Mouse (Mus musculus) large intestine, adult 2 months (tissue): Measurements from ENCODE around the gene Nr2f1. TPM values are rescaled to one million over a fixed set of nuclear protein-coding genes. Genes with fewer than 3 reads are reported as not detected.
"Not testable (repeated sequence)": the region's sequence is repeated elsewhere in the genome, so short reads cannot be mapped to it uniquely, and the experiment has no call there.

Experiments used
- DNase-seq: peaks from one replicate; pipeline ENCODE4 v3.0.0-alpha.2; 2012; ENCODE audit warnings: low read depth, low spot score
- WGBS: fragments of 180-500 bp; shearing (Covaris S2); methylation state at CpG from one replicate; pipeline ENCODE4 v1.1.7; 2018; 5-methylcytosine and 5-hydroxymethylcytosine counted together
- polyA plus RNA-seq: library from polyadenylated mRNA; depleted of rRNA; stranded (reverse); fragments of >200 nt; gene quantifications from 2 replicates; pipeline ENCODE4 v1.2.3, GENCODE M21; 2012; rRNA removed

Gene Nr2f1
- polyA plus RNA-seq = 1.8 and 2.1 TPM in 2 replicates

GRCm38 (mm10) chr13:78199642-78200160 lies at the start of gene Nr2f1:
TSS of gene Nr2f1 (minus strand) at chr13:78199757.
- 1% methylated on average over 14 of the region's 14 CpGs for WGBS
- DNase-seq = no peak

GRCm38 (mm10) chr13:78221680-78222079 lies 22.1 kb upstream of the Nr2f1 start:
- DNase-seq = no peak
- WGBS = 83% methylated on average over 3 of the region's 3 CpGs

- DNase-seq = not testable (repeated sequence)
- 84% methylated on average over 6 of the region's 6 CpGs for WGBS
These were observed 20.7 kb upstream of the Nr2f1 start for GRCm38 (mm10) chr13:78220238-78220637.

- 67% methylated on average over 2 of the region's 2 CpGs for WGBS
- DNase-seq = no peak
These were observed 15.7 kb upstream of the Nr2f1 start for GRCm38 (mm10) chr13:78215223-78215622.

- DNase-seq = no peak
- 49% methylated on average over 2 of the region's 2 CpGs for WGBS
These were observed 13.6 kb upstream of the Nr2f1 start for GRCm38 (mm10) chr13:78213155-78213554.

- 48% methylated on average over 15 of the region's 15 CpGs for WGBS
These were observed 12.6 kb upstream of the Nr2f1 start for GRCm38 (mm10) chr13:78212111-78212510.

GRCm38 (mm10) chr13:78211231-78212010 lies 11.9 kb upstream of the Nr2f1 start:
- DNase-seq = no peak
- 40% methylated on average over 14 of the region's 14 CpGs for WGBS

More at GRCm38 (mm10) chr13:78212111-78212510, 12.6 kb upstream of the Nr2f1 start:
- no peak for DNase-seq

- DNase-seq = no peak
- 24% methylated on average over 13 of the region's 13 CpGs for WGBS
These were observed 11.2 kb upstream of the Nr2f1 start for GRCm38 (mm10) chr13:78210748-78211089.

GRCm38 (mm10) chr13:78210029-78210747 lies 10.6 kb upstream of the Nr2f1 start:
- no peak for DNase-seq
- 8% methylated on average over 38 of the region's 38 CpGs for WGBS

GRCm38 (mm10) chr13:78209611-78210028 lies 10.1 kb upstream of the Nr2f1 start:
- WGBS = 19% methylated on average over 12 of the region's 12 CpGs
- DNase-seq = no peak

- 32% methylated on average over 14 of the region's 14 CpGs for WGBS
- no peak for DNase-seq
These were observed 9.3 kb upstream of the Nr2f1 start for GRCm38 (mm10) chr13:78208689-78209410.

GRCm38 (mm10) chr13:78207796-78208645 lies 8.5 kb upstream of the Nr2f1 start:
- DNase-seq = no peak
- 36% methylated on average over 12 of the region's 12 CpGs for WGBS

GRCm38 (mm10) chr13:78206891-78207430 lies 7.4 kb upstream of the Nr2f1 start:
- no peak for DNase-seq
- WGBS = 57% methylated on average over 7 of the region's 7 CpGs

GRCm38 (mm10) chr13:78205426-78205825 lies 5.9 kb upstream of the Nr2f1 start:
- no peak for DNase-seq

GRCm38 (mm10) chr13:78203348-78204061 lies 3.9 kb upstream of the Nr2f1 start:
- 3% methylated on average over 37 of the region's 37 CpGs for WGBS
- DNase-seq = no peak

GRCm38 (mm10) chr13:78202574-78203347 lies 3.2 kb upstream of the Nr2f1 start:
- 2% methylated on average over 47 of the region's 47 CpGs for WGBS
- DNase-seq = no peak

GRCm38 (mm10) chr13:78201871-78202565 lies 2.5 kb upstream of the Nr2f1 start:
- no peak for DNase-seq
- 5% methylated on average over 22 of the region's 22 CpGs for WGBS
